Mouse (Mus musculus): ENCODE data around the gene Ttyh2. TPM values are rescaled to one million over a fixed set of nuclear protein-coding genes. Genes with fewer than 3 reads are reported as not detected.
"Not testable (repeated sequence)": the region's sequence is repeated elsewhere in the genome, so short reads cannot be mapped to it uniquely, and the experiment has no call there.

Gene Ttyh2
- polyA plus RNA-seq, 1 experiment from 2014 or later = 8.1 TPM

DNA sequence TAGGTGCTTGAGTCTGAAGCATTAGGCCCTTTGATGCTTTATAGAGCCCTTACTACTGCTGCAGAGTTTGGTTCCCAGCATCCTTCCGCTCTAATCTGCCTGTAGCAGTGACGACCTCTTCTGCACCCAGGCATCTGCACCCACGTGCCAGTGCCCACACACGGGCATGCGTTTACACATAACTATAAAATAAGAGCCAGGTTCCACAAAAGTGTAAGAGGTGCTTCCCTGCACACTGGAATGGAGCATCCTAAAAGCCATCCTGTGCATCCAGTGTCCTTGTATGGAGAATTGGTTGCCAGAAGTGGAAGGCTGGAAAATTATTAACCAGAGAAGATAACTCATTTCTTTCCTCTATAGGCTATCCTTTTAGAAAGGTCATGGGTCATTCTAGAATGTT is 4.1 kb upstream of the Ttyh2 start:
- Histone ChIP-seq H3K36me3 (replicated peaks) (peaks cover 41% of the 10 kb centered on the region), H3K9ac (no peak overlapping the region), H3K9me3 (replicated peaks) (no peaks in the 10 kb centered on the region), H3K4me2 (peak overlapping the region; percentile 83; the same call in 1 of the 2 replicates), H3K27ac (replicated peaks) (0 out of 2 replicates have a peak overlapping the region, but pooled peaks have one; percentile 80), H3K27me3 (peaks cover 13% of the 10 kb centered on the region), H3K4me1 (replicated peaks) (peaks cover 51% of the 10 kb centered on the region), H3K4me3 (replicated peaks) (no peak overlapping the region)
- no peak for ATAC-seq (ENCODE audit: insufficient read depth)
- WGBS (ENCODE audit: insufficient replicate concordance) = 76% methylated on average over 5 of the region's 5 CpGs

GRCm38 (mm10) chr11:114672794-114673718 is 2.2 kb upstream of the Ttyh2 start:
- Histone ChIP-seq H3K4me1 (replicated peaks) (peaks cover 52% of the 10 kb centered on the region), H3K9me3 (replicated peaks) (no peaks in the 10 kb centered on the region), H3K4me3 (replicated peaks) (no peak overlapping the region), H3K27me3 (peaks cover 24% of the 10 kb centered on the region), H3K27ac (replicated peaks) (no peak overlapping the region), H3K4me2 (no peak overlapping the region), H3K36me3 (replicated peaks) (peaks cover 41% of the 10 kb centered on the region), H3K9ac (no peak overlapping the region)
- 64% methylated on average over 9 of the region's 9 CpGs for WGBS (ENCODE audit: insufficient replicate concordance)
- no peak for ATAC-seq (ENCODE audit: insufficient read depth)

GRCm38 (mm10) chr11:114673719-114674050 is 1.5 kb upstream of the Ttyh2 start:
- no peaks in the 10 kb centered on the region for H3K9me3 ChIP-seq (replicated peaks)
- peaks cover 24% of the 10 kb centered on the region for H3K27me3 ChIP-seq
- no peak overlapping the region for H3K4me3 ChIP-seq (replicated peaks)
- peaks cover 41% of the 10 kb centered on the region for H3K36me3 ChIP-seq (replicated peaks)
- 60% methylated on average over 2 of the region's 2 CpGs for WGBS (ENCODE audit: insufficient replicate concordance)
- no peak overlapping the region for H3K9ac ChIP-seq
- no peak for ATAC-seq (ENCODE audit: insufficient read depth)
- H3K4me2 ChIP-seq = no peak overlapping the region
- H3K27ac ChIP-seq (replicated peaks) = no peak overlapping the region
- peaks cover 51% of the 10 kb centered on the region for H3K4me1 ChIP-seq (replicated peaks)

DNA sequence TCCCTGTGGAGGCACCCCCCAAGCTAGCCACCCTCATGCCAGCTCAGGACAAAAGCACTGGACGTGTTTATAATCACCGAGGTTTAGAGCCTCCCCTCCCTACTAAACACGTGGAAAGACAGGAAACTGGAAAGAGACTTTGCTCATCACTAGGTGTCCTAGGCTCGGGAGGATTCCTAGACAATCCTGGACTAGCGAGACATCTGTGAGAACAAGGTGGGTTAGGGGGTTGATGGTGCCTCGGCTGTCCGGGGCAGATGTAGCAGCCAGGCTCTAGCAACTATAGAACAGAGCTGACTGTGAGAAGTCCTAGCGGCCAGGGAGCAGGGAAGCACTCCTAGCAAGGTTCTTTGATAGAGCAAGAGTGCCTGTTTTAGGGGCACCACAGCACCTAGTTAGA is 1.1 kb upstream of the Ttyh2 start:
- H3K27ac ChIP-seq (replicated peaks) = no peak overlapping the region
- peaks cover 50% of the 10 kb centered on the region for H3K4me1 ChIP-seq (replicated peaks)
- H3K36me3 ChIP-seq (replicated peaks) = peaks cover 41% of the 10 kb centered on the region

DNA sequence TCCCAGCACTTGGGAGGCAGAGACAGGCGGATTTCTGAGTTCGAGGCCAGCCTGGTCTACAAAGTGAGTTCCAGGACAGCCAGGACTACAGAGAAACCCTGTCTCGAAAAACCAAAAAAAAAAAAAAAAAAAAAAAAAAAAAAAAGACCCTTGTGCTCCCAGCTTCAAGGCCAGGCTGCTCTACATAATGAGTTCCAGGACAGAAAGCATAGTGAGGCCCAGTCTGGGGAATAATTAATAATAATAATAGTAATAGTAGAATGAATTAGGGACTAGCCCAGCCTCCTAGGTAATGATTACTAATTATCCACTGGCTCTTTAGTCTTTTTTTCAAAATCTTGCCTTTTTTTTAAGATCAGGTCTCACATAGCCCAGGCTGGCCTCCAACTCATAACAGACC is 435 bp upstream of the Ttyh2 start:
- Histone ChIP-seq H3K27me3 (peaks cover 24% of the 10 kb centered on the region), H3K4me2 (peak overlapping the region; percentile 91), H3K4me1 (replicated peaks) (peaks cover 48% of the 10 kb centered on the region), H3K36me3 (replicated peaks) (peaks cover 41% of the 10 kb centered on the region)
- not testable (repeated sequence) for H3K9ac ChIP-seq; H3K9me3 ChIP-seq (replicated peaks); H3K4me3 ChIP-seq (replicated peaks); H3K27ac ChIP-seq (replicated peaks); ATAC-seq (ENCODE audit: insufficient read depth)
- WGBS (ENCODE audit: insufficient replicate concordance) = 91% methylated on average over 2 of the region's 3 CpGs

More for the DNA sequence above, 1.1 kb upstream of the Ttyh2 start:
- Histone ChIP-seq H3K4me3 (replicated peaks) (no peak overlapping the region), H3K9ac (no peak overlapping the region), H3K9me3 (replicated peaks) (no peaks in the 10 kb centered on the region), H3K4me2 (no peak overlapping the region), H3K27me3 (peaks cover 24% of the 10 kb centered on the region)
- 49% methylated on average over 8 of the region's 8 CpGs for WGBS (ENCODE audit: insufficient replicate concordance)
- no peak for ATAC-seq (ENCODE audit: insufficient read depth)

- Histone ChIP-seq H3K4me1 (replicated peaks) (peaks cover 47% of the 10 kb centered on the region), H3K27me3 (peaks cover 24% of the 10 kb centered on the region), H3K27ac (replicated peaks) (0 out of 2 replicates have a peak overlapping the region, but pooled peaks have one; percentile 14), H3K9me3 (replicated peaks) (no peaks in the 10 kb centered on the region), H3K4me2 (peak overlapping the region; percentile 91), H3K4me3 (replicated peaks) (peak overlapping the region; percentile 64), H3K9ac (peak overlapping the region; percentile 59), H3K36me3 (replicated peaks) (peaks cover 31% of the 10 kb centered on the region)
- WGBS (ENCODE audit: insufficient replicate concordance) = under 1% methylated on average over 27 of the region's 27 CpGs
- ATAC-seq (ENCODE audit: insufficient read depth) = peak; percentile 7; the same call in 1 of the 2 replicates
Measured at GRCm38 (mm10) chr11:114675826-114676401, 683 bp downstream of the Ttyh2 start.

DNA sequence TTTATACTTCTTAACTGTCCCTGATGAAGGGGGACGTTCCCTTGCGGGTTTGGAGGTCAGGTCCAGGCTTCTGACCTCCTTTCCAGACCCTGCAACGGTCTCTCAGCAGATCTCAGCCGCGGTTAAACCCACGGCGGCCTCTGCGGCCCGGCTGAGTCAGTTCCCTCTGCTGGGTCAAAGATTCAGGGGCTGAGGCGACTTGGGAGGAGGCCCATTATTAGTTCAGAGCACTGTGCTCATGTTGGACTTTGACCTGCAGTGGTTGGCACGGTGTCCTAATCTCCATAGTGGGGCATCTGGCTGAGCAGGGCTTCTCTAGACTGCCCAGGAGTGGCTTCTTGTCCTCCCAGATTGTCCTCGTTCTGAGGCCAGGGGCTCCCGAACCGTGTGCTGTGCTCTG is 1.2 kb downstream of the Ttyh2 start:
- H3K36me3 ChIP-seq (replicated peaks) = peaks cover 25% of the 10 kb centered on the region
- H3K4me1 ChIP-seq (replicated peaks) = peaks cover 45% of the 10 kb centered on the region
- no peaks in the 10 kb centered on the region for H3K9me3 ChIP-seq (replicated peaks)
- peak overlapping the region; percentile 64 for H3K4me3 ChIP-seq (replicated peaks)
- H3K9ac ChIP-seq = peak overlapping the region; percentile 59; the same call in 1 of the 2 replicates
- H3K27ac ChIP-seq (replicated peaks) = no peak overlapping the region
- WGBS (ENCODE audit: insufficient replicate concordance) = 4% methylated on average over 14 of the region's 14 CpGs
- ATAC-seq (ENCODE audit: insufficient read depth) = no peak
- peak overlapping the region; percentile 91 for H3K4me2 ChIP-seq
- H3K27me3 ChIP-seq = peaks cover 24% of the 10 kb centered on the region

DNA sequence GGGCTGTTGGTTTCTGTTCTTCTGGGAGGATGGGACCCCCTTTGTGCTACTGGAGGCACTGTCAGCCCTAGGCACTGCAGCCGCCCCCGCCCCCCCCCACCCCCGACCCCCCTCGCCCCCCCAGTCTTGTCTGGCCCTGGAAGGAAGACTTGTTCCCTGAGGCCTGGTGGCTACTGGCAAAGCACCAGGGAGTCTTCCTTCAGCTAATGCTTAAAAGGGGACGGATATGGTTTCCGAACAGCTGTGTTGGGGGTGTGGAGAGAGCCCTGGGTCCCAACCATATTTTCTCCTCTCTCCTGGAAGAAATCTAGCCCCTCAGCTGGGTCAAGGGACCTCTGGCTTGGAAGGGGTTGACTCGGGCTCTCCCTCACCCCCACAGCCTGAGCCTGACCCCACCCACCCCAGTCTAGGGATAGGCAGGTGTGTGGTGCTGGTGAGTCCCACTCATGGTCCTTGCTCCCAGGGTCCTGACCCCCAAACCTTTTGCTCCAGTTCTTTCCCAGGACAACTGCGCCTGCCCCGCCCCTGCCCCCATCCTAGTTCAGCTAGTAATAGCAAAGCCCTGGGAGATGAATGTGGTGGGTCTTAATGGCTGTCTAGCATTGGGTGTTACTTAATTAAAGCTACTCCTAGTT is 1.8 kb downstream of the Ttyh2 start:
- peaks cover 20% of the 10 kb centered on the region for H3K36me3 ChIP-seq (replicated peaks)
- H3K27ac ChIP-seq (replicated peaks) = no peak overlapping the region
- H3K4me3 ChIP-seq (replicated peaks) = peak overlapping the region; percentile 64
- peak overlapping the region; percentile 59; the same call in 1 of the 2 replicates for H3K9ac ChIP-seq
- peaks cover 43% of the 10 kb centered on the region for H3K4me1 ChIP-seq (replicated peaks)
- no peaks in the 10 kb centered on the region for H3K9me3 ChIP-seq (replicated peaks)
- WGBS (ENCODE audit: insufficient replicate concordance) = 42% methylated on average over 9 of the region's 9 CpGs
- ATAC-seq (ENCODE audit: insufficient read depth) = no peak
- peak overlapping the region; percentile 91 for H3K4me2 ChIP-seq
- H3K27me3 ChIP-seq = peaks cover 24% of the 10 kb centered on the region

DNA sequence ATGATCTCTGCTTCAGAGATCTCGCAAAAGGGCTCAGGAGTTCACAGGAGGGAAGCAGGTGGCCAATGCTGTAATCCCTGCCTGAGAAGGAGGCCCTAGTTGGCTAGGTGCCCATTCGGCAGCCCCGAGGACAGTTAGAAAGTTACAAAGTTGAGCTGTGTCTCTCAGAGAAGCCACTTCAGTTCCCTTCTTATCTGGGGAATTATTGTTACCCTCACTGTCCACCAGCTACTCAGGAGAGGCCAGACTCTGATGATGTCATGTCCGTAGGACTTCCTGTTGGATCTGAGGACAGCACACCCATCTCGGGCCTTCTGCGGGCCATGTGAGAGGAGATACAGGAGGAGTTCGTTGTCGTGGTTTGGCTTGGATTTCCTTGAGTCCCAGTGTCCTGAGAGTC is 4.4 kb downstream of the Ttyh2 start:
- Histone ChIP-seq H3K4me3 (replicated peaks) (no peak overlapping the region), H3K27ac (replicated peaks) (0 out of 2 replicates have a peak overlapping the region, but pooled peaks have one; percentile 19), H3K4me2 (no peak overlapping the region), H3K9ac (no peak overlapping the region), H3K9me3 (replicated peaks) (no peaks in the 10 kb centered on the region), H3K4me1 (replicated peaks) (peaks cover 59% of the 10 kb centered on the region), H3K36me3 (replicated peaks) (no peaks in the 10 kb centered on the region), H3K27me3 (peaks cover 24% of the 10 kb centered on the region)
- ATAC-seq (ENCODE audit: insufficient read depth) = no peak
- WGBS (ENCODE audit: insufficient replicate concordance) = 33% methylated on average over 8 of the region's 8 CpGs

GRCm38 (mm10) chr11:114680291-114680690 is 5.1 kb downstream of the Ttyh2 start:
- peaks cover 62% of the 10 kb centered on the region for H3K4me1 ChIP-seq (replicated peaks)

GRCm38 (mm10) chr11:114681054-114681453 is 5.8 kb downstream of the Ttyh2 start:
- Histone ChIP-seq H3K4me2 (no peak overlapping the region), H3K4me1 (replicated peaks) (peaks cover 59% of the 10 kb centered on the region), H3K27me3 (peaks cover 16% of the 10 kb centered on the region), H3K27ac (replicated peaks) (no peak overlapping the region), H3K4me3 (replicated peaks) (no peak overlapping the region), H3K9me3 (replicated peaks) (no peaks in the 10 kb centered on the region), H3K9ac (no peak overlapping the region), H3K36me3 (replicated peaks) (no peaks in the 10 kb centered on the region)
- ATAC-seq (ENCODE audit: insufficient read depth) = no peak
- 71% methylated on average over 5 of the region's 5 CpGs for WGBS (ENCODE audit: insufficient replicate concordance)

More at GRCm38 (mm10) chr11:114680291-114680690, 5.1 kb downstream of the Ttyh2 start:
- Histone ChIP-seq H3K36me3 (replicated peaks) (no peaks in the 10 kb centered on the region), H3K9ac (no peak overlapping the region), H3K4me3 (replicated peaks) (no peak overlapping the region), H3K27ac (replicated peaks) (no peak overlapping the region), H3K27me3 (peaks cover 24% of the 10 kb centered on the region), H3K9me3 (replicated peaks) (no peaks in the 10 kb centered on the region), H3K4me2 (no peak overlapping the region)
- ATAC-seq (ENCODE audit: insufficient read depth) = no peak
- WGBS (ENCODE audit: insufficient replicate concordance) = 53% methylated on average over 10 of the region's 10 CpGs

Measured in liver, embryonic 15.5 days (tissue).